Mouse (Mus musculus) limb, embryonic 15.5 days (tissue): Measurements from ENCODE around the gene Whamm. TPM values are rescaled to one million over a fixed set of nuclear protein-coding genes. Genes with fewer than 3 reads are reported as not detected.

Experiments used
- ATAC-seq: fragments of 200-750 bp; cut with Nextera tagmentation; 2 replicates; pipeline ENCODE4 v1.8.0; 2017; ENCODE audit warnings: low read depth, moderate TSS enrichment; ENCODE audit not compliant: insufficient number of reproducible peaks, low FRiP score, low TSS enrichment
- H3K27ac ChIP-seq: fragments of 300-500 bp; sonication (generic); 2 replicates; pipeline ENCODE4 v1.5.1; 2015; ENCODE audit warnings: moderate library complexity, mild to moderate bottlenecking, inconsistent platforms
- H3K27me3 ChIP-seq: fragments of 300-500 bp; sonication (generic); 2 replicates; pipeline ENCODE4 v1.6.1; 2015; ENCODE audit warnings: inconsistent platforms
- H3K36me3 ChIP-seq: fragments of 300-500 bp; sonication (generic); 2 replicates; pipeline ENCODE4 v1.6.1; 2015; ENCODE audit warnings: inconsistent platforms
- H3K4me1 ChIP-seq: fragments of 300-500 bp; sonication (generic); 2 replicates; pipeline ENCODE4 v1.6.1; 2015; ENCODE audit warnings: inconsistent platforms
- H3K4me2 ChIP-seq: fragments of 300-500 bp; sonication (generic); 2 replicates; pipeline ENCODE4 v1.6.1; 2015; ENCODE audit warnings: mild to moderate bottlenecking, inconsistent platforms
- H3K4me3 ChIP-seq: fragments of 300-500 bp; sonication (generic); 2 replicates; pipeline ENCODE4 v1.5.1; 2015; ENCODE audit warnings: mild to moderate bottlenecking, inconsistent platforms
- H3K9ac ChIP-seq: fragments of 300-500 bp; sonication (generic); 2 replicates; pipeline ENCODE4 v1.6.1; 2015; ENCODE audit warnings: inconsistent platforms
- H3K9me3 ChIP-seq: fragments of 300-500 bp; sonication (generic); 2 replicates; pipeline ENCODE4 v1.6.1; 2016; ENCODE audit warnings: inconsistent platforms
- WGBS: fragments of 180-500 bp; shearing (Covaris S2); methylation state at CpG from one replicate; pipeline ENCODE4 v1.1.7; 2015; 5-methylcytosine and 5-hydroxymethylcytosine counted together
- polyA plus RNA-seq: library from polyadenylated mRNA; unstranded; fragments of >200 nt; fragmentation: Nextera tagmentation; extraction: Ambion mirVana; gene quantifications from 2 replicates; pipeline ENCODE4 v1.2.1, GENCODE M21; 2015

Gene Whamm
- polyA plus RNA-seq, 1 experiment from 2014 or later, result 4.6 TPM

DNA sequence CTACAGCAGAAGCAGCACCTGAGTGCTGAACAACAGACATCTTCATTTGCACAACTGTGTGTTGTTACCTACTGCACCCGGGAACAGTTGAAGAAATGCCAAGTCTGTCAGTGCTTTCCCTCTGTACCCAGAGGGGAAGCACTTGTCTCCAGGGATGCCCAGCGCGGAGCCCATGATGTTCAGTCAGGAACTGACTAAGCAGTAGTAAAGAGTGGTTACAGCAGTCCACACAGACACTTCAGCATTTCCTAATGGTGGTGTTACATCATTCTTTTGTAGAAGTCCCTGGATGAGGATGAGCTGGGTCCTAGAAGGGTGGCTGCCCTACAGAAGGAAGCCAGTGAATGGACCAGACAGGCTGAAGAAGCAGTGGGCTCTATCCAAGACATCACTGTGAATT lies 6.8 kb downstream of the Whamm start:
- ATAC-seq, result no peak
- Histone ChIP-seq H3K27me3 (no peaks in the 10 kb centered on the region), H3K9me3 (no peaks in the 10 kb centered on the region), H3K36me3 (peaks cover 30% of the 10 kb centered on the region), H3K9ac (no peak overlapping the region), H3K27ac (no peak overlapping the region), H3K4me2 (no peak overlapping the region), H3K4me1 (no peaks in the 10 kb centered on the region), H3K4me3 (no peak overlapping the region)
- 90% methylated on average over 3 of the region's 3 CpGs for WGBS

DNA sequence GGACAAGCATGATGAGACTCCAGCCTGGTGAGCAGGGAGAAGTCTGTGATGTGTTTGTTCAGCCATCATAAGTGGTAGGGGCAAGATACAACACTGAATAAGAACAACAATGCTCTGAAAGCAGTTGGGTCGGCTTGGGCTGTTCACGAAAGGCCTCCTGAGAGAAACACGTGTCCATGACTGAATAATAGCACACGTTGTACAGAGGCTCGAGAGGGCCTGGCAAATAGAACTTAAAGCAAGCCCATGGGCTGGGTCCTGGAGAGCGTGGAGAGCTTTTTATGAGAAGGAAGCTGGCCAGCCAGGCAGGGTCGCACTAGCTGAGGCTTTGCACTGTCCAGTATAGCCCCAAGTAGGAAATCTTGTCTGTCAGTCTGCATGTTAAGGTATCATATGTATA lies 7.3 kb downstream of the Whamm start:
- Histone ChIP-seq H3K4me1 (no peaks in the 10 kb centered on the region), H3K4me3 (no peak overlapping the region), H3K27ac (no peak overlapping the region), H3K9ac (no peak overlapping the region), H3K9me3 (no peaks in the 10 kb centered on the region), H3K27me3 (no peaks in the 10 kb centered on the region), H3K36me3 (peaks cover 30% of the 10 kb centered on the region), H3K4me2 (no peak overlapping the region)
- 91% methylated on average over 7 of the region's 7 CpGs for WGBS
- no peak for ATAC-seq

DNA sequence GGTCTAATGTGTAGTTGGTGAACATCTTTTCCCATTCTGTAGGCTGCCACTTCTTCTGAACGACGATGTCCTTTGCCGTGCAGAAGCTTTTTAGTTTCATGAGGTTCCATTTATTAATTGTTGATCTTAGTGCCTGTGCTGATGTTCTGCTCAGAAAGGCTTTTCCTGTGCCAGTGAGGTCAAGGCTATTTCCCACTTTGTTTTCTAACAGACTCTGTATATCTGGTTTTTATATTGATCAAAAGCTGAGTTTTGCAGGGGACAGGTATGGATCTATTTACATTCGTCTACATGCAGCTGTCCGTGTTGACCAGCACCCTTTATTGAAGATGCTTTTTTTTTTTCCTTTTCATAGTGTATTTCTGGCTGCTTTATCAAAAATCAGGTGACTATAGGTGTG lies 8.2 kb downstream of the Whamm start:
- Histone ChIP-seq H3K4me3 (no peak overlapping the region), H3K27me3 (no peaks in the 10 kb centered on the region), H3K4me2 (no peak overlapping the region), H3K27ac (no peak overlapping the region), H3K4me1 (no peaks in the 10 kb centered on the region), H3K36me3 (peaks cover 33% of the 10 kb centered on the region), H3K9me3 (no peaks in the 10 kb centered on the region), H3K9ac (no peak overlapping the region)
- no peak for ATAC-seq
- WGBS, result 93% methylated on average over 5 of the region's 5 CpGs

DNA sequence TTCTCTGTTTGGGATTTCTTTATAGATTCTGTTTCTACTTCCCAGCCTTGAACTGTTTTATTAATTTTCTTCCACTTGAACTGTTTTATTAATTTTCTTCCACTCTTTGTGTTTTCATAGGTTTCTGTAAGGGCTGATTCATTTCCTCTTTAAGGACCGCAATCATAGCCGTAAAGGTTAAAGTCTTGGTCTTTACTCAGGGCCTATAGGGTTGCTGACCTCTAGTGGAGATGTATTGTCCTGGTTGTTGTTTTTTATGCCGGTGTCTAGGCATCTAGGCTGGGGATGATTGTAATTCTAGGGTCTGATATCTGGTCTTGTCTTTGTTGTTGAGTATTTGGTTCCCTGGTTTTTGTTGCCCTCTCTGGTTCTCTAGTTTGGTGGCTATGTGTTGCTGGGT lies 12.4 kb downstream of the Whamm start:
- no peak for ATAC-seq
- Histone ChIP-seq H3K9me3 (no peaks in the 10 kb centered on the region), H3K4me1 (no peaks in the 10 kb centered on the region), H3K36me3 (peaks cover 46% of the 10 kb centered on the region), H3K27ac (no peak overlapping the region), H3K4me2 (no peak overlapping the region), H3K4me3 (no peak overlapping the region), H3K9ac (no peak overlapping the region), H3K27me3 (no peaks in the 10 kb centered on the region)
- 68% methylated on average over 3 of the region's 3 CpGs for WGBS

DNA sequence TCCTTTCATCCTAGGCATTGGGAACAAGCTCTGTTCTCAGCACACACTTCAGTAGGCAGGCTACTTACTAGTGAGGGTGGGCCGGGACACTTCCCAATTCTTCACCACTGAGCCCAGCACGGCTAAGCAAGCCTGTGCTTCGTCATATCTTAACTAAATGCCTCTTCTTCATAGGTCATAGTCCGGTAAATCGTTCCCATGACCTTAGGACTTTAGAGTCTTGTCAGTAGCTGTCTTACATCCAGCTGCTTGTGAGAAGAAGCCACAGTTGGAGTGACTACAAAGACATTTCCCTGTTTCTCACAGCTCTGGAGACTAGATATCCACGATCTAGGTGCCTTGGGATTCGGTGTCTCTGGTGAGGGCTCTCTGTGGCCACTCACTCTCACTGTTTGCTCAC lies 14.3 kb downstream of the Whamm start:
- H3K27me3 ChIP-seq, result no peaks in the 10 kb centered on the region
- peaks cover 32% of the 10 kb centered on the region for H3K36me3 ChIP-seq
- H3K27ac ChIP-seq, result no peak overlapping the region
- ATAC-seq, result no peak
- H3K4me3 ChIP-seq, result no peak overlapping the region
- no peak overlapping the region for H3K9ac ChIP-seq
- 90% methylated on average over 7 of the region's 7 CpGs for whole genome bisulfite sequencing
- no peak overlapping the region for H3K4me2 ChIP-seq
- H3K9me3 ChIP-seq, result no peaks in the 10 kb centered on the region
- H3K4me1 ChIP-seq, result no peaks in the 10 kb centered on the region

DNA sequence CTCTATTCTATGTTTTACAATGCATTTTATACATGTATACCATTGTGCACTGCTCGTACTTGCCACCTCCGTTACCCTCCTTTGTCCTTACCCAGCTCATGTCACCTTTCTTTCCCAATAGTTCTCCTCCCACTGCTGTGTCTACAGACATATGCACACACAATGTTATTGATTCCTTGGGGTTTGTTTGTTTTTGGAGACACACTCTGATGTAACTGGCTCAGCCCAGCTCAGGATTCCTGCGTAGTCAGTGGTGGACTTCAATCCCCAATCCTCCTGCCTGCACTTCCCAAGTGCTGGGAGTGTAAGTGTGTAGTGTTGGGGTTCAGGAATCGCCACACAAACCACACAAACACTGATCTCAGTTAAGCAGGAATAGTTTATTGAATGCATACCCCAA lies 16.2 kb downstream of the Whamm start:
- Histone ChIP-seq H3K9me3 (no peaks in the 10 kb centered on the region), H3K27ac (no peak overlapping the region), H3K36me3 (peaks cover 43% of the 10 kb centered on the region), H3K4me1 (no peaks in the 10 kb centered on the region), H3K27me3 (no peaks in the 10 kb centered on the region), H3K9ac (no peak overlapping the region), H3K4me3 (no peak overlapping the region), H3K4me2 (no peak overlapping the region)
- 90% methylated on average over 4 of the region's 4 CpGs for WGBS
- no peak for ATAC-seq

DNA sequence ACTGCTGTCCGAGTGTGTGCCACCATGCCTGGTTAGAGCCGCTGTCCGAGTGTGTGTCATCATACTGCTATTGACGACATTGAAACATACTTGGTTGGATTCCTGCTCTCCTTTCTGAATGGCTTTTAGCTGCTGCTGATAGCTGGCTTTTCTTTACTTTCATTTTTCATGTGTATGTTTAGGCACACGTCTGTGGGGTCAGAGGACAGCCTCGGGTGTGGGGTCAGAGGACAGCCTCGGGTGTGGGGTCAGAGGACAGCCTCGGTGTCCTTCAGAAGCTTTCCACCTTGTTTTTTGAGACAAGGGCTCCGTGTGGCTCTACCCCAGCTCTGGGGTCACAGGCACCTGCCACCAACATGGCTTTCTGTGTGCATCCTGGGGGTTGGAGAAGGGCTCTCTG lies 21.6 kb downstream of the Whamm start:
- WGBS, result 81% methylated on average over 9 of the region's 9 CpGs
- peaks cover 63% of the 10 kb centered on the region for H3K36me3 ChIP-seq
- H3K27ac ChIP-seq, result no peak overlapping the region
- no peaks in the 10 kb centered on the region for H3K27me3 ChIP-seq
- H3K9me3 ChIP-seq, result no peaks in the 10 kb centered on the region
- H3K4me3 ChIP-seq, result no peak overlapping the region
- no peak overlapping the region for H3K9ac ChIP-seq
- no peak for ATAC-seq
- no peaks in the 10 kb centered on the region for H3K4me1 ChIP-seq
- H3K4me2 ChIP-seq, result no peak overlapping the region

DNA sequence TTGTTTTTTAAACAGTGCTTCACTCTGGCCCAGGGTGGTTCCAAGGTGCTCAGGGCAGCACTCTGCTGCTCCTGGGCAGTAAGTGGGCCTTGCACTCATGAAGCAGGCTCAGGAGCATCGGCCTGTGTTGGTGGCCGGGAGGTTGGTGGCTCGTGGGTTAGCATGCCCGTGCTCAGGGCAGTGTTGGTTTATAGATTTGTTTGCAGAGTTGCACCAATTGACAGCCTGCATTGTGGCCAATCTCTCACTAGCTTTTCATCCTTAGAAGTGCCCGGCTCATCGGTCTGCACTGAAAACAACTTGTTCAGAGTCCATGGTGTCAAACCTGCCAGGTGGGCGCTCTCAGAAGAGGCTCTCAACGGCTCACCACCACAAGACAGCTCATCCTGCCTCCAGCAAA lies 22.3 kb downstream of the Whamm start:
- no peak for ATAC-seq
- Histone ChIP-seq H3K27me3 (no peaks in the 10 kb centered on the region), H3K36me3 (peaks cover 65% of the 10 kb centered on the region), H3K27ac (no peak overlapping the region), H3K4me1 (no peaks in the 10 kb centered on the region), H3K4me3 (no peak overlapping the region), H3K9me3 (no peaks in the 10 kb centered on the region), H3K9ac (no peak overlapping the region), H3K4me2 (no peak overlapping the region)
- 94% methylated on average over 8 of the region's 8 CpGs for WGBS

DNA sequence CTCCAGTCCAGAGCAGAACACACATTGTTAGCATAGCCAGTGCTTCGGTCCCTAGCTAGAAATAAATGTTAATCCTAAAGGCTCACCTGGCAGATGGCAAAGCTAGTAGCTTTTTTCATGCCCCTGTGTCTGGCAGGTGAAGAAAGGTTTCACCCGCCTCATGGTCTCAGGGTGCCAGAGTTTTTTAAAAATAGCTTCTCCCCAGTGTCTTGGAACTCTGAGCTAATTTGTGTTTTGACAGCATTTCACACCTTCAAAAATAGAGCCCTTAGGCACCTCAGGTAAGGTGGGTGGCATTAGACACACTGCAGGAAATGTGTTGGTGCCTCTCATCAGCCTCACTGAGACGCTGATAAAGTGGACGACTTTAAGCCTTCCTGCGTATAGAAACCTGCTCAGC lies 24.0 kb downstream of the Whamm start:
- H3K36me3 ChIP-seq, result peaks cover 69% of the 10 kb centered on the region
- ATAC-seq, result no peak

DNA sequence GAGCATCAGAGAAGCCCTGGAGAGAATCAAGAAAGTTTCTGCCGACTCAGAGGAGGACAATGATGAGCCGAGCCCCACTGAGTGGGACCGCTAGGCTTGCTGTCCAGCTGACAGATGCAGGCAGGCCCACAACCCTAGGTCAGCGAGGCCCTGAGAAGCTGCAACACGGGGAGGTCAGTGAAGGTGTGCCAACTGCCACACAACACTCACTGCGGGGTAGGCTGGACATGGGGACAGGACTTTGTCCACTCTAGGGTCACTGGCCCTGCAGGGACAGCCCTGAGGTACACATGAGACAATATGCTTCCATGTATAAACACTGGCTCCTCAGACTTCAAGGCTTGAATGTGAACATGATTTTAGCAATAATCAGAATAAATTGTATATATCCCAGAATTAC lies 25.0 kb downstream of the Whamm start:
- no peaks in the 10 kb centered on the region for H3K9me3 ChIP-seq
- no peak for ATAC-seq
- no peaks in the 10 kb centered on the region for H3K4me1 ChIP-seq
- no peak overlapping the region for H3K27ac ChIP-seq
- H3K36me3 ChIP-seq, result peaks cover 69% of the 10 kb centered on the region
- H3K4me3 ChIP-seq, result no peak overlapping the region
- WGBS, result 88% methylated on average over 6 of the region's 6 CpGs
- no peak overlapping the region for H3K4me2 ChIP-seq
- no peaks in the 10 kb centered on the region for H3K27me3 ChIP-seq
- no peak overlapping the region for H3K9ac ChIP-seq

More for the DNA sequence above, 24.0 kb downstream of the Whamm start:
- no peaks in the 10 kb centered on the region for H3K4me1 ChIP-seq
- H3K27ac ChIP-seq, result no peak overlapping the region
- no peaks in the 10 kb centered on the region for H3K27me3 ChIP-seq
- H3K9me3 ChIP-seq, result no peaks in the 10 kb centered on the region
- no peak overlapping the region for H3K4me2 ChIP-seq
- 72% methylated on average over 5 of the region's 5 CpGs for WGBS
- H3K9ac ChIP-seq, result no peak overlapping the region
- H3K4me3 ChIP-seq, result no peak overlapping the region

DNA sequence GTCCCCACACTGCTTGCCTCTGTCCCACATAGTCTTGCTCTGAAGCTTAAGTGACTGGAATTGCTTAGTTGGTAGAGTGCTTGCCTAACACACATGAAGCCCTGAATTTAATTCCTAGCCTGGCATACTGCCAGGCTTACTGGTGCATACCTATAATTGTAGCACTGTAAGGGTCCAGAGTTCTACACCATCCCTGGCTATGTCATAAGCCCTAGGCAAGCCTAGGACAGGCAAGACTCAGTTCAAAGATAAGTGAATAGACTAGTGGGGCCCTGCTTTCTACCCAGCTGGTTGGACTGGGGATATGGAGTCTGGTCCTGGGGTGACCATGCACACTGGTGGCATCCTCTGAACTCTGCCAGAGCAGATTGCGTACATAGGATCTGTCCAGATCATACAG lies 26.6 kb downstream of the Whamm start:
- no peak overlapping the region for H3K4me2 ChIP-seq
- no peaks in the 10 kb centered on the region for H3K27me3 ChIP-seq
- no peak overlapping the region for H3K4me3 ChIP-seq
- 96% methylated on average over 1 of the region's 1 CpGs for WGBS
- peaks cover 54% of the 10 kb centered on the region for H3K36me3 ChIP-seq
- H3K9me3 ChIP-seq, result no peaks in the 10 kb centered on the region
- no peak overlapping the region for H3K27ac ChIP-seq
- H3K9ac ChIP-seq, result no peak overlapping the region
- ATAC-seq, result no peak
- H3K4me1 ChIP-seq, result no peaks in the 10 kb centered on the region

DNA sequence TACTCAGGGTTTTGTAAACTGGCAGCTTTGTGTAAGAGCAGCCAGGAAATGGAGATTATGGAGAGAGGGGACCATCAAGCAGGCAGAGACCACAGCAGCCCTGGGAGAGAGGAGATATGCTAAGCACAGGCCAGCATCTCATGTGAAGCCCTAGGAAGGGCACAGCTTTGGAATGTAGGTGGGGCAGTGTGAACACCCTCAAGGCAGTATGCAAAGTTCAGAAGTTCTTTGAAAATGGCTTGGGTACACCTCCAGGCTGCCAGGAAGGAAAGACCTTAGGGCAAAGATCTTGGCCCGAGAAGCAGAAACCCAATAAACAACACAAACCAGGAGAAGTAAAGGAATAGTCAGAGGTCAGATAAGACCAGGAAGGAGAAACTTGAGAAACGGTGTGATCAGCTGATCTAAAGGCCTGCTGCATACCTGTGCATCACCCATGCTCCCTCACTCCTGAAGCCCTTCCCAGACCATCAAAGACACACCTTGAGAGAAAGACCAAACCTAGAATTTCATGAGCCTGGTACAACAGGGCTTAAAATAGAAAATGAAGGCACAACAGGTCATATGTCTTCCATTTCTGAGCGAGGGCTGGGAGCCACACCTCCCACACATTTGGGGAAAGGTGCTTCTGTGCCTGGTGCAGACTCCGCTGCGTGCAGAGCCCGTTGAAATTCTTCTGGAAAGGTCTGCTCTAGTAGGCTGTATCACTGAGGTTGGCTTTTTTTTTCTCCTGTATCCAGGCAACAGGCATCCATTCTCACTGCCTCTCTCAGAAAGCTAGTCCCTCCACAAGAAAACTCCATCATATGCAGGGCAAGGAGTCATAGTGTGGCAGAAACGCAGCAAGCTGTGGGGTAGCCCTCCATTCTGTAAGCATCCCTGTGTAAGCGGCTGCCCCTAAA lies 28.6 kb downstream of the Whamm start:
- Histone ChIP-seq H3K4me3 (no peak overlapping the region), H3K27me3 (no peaks in the 10 kb centered on the region), H3K36me3 (peaks cover 37% of the 10 kb centered on the region), H3K27ac (no peak overlapping the region), H3K9ac (no peak overlapping the region), H3K4me1 (no peaks in the 10 kb centered on the region), H3K4me2 (no peak overlapping the region), H3K9me3 (no peaks in the 10 kb centered on the region)
- 60% methylated on average over 8 of the region's 8 CpGs for WGBS
- ATAC-seq, result no peak

DNA sequence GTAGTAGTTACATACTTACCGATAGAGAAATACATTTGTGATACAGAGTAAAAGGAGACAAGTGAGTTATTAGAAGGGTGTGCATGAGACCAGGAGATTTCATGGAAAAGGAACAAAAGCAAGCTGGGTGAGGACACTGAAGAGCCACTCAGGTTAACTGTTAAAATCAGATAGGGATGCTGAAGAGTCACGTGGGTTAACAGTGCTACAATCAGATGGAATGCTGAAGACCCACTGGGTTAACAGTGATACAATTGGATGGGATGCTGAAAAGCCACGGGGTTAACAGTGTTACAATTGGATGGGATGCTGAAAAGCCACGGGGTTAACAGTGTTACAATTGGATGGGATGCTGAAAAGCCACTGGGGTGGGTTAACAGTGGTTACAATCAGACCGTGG lies 33.9 kb downstream of the Whamm start:
- no peaks in the 10 kb centered on the region for H3K9me3 ChIP-seq
- ATAC-seq, result no peak
- no peaks in the 10 kb centered on the region for H3K36me3 ChIP-seq
- WGBS, result 81% methylated on average over 5 of the region's 5 CpGs
- H3K27me3 ChIP-seq, result no peaks in the 10 kb centered on the region
- no peaks in the 10 kb centered on the region for H3K4me1 ChIP-seq
- no peak overlapping the region for H3K27ac ChIP-seq
- no peak overlapping the region for H3K9ac ChIP-seq
- H3K4me3 ChIP-seq, result no peak overlapping the region
- H3K4me2 ChIP-seq, result no peak overlapping the region
